Mouse (Mus musculus): ENCODE data around the gene Smyd4. TPM values are rescaled to one million over a fixed set of nuclear protein-coding genes. Genes with fewer than 3 reads are reported as not detected.
A peak's percentile ranks its signal among the peaks of the same experiment; 100 is the strongest.
"Not testable (repeated sequence)": the region's sequence is repeated elsewhere in the genome, so short reads cannot be mapped to it uniquely, and the experiment has no call there.

Smyd4 gene
- polyA plus RNA-seq, 1 experiment from 2014 or later: 14.4 TPM

- peak overlapping the region; percentile 90 for H3K4me3 ChIP-seq
- peaks cover 54% of the 10 kb centered on the region for H3K4me1 ChIP-seq
- H3K27me3 ChIP-seq: no peaks in the 10 kb centered on the region
- peak overlapping the region; percentile 82 for H3K4me2 ChIP-seq
- no peaks in the 10 kb centered on the region for H3K36me3 ChIP-seq
- H3K9me3 ChIP-seq: no peaks in the 10 kb centered on the region
- H3K9ac ChIP-seq: peak overlapping the region; percentile 85
- H3K27ac ChIP-seq: 0 out of 2 replicates have a peak overlapping the region, but pooled peaks have one; percentile 79
- 29% methylated on average over 10 of the region's 10 CpGs for WGBS
- no peak for ATAC-seq (ENCODE audit: borderline replicate concordance, extremely low read depth, low FRiP score, low TSS enrichment)
Observed at GRCm38 (mm10) chr11:75347188-75347585, 1.0 kb upstream of the Smyd4 start.

DNA sequence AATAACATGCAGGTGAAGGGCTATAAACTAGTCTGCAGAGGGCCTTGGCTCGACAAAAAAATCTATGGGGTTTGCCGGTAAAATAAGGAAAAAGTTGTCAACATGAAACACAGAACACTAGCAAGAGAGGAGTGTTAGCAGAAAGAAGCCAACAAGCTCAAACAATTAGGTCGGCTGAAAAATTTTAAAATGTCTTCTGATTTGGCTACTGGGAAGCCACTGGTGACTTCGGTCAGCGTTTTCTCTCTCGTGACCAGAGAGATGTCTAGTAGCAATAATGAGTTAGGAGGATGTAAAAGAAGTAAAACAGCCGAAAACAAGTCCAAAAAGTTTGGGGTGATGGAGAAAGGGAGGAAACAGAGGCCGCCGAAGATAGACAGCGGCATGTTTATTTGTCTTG lies 637 bp upstream of the Smyd4 start:
- no peak for ATAC-seq (ENCODE audit: borderline replicate concordance, extremely low read depth, low FRiP score, low TSS enrichment)
- no peaks in the 10 kb centered on the region for H3K9me3 ChIP-seq
- H3K4me1 ChIP-seq: peaks cover 54% of the 10 kb centered on the region
- H3K27ac ChIP-seq: peak overlapping the region; percentile 79
- no peaks in the 10 kb centered on the region for H3K36me3 ChIP-seq
- peak overlapping the region; percentile 90 for H3K4me3 ChIP-seq
- WGBS: under 1% methylated on average over 10 of the region's 10 CpGs
- H3K27me3 ChIP-seq: no peaks in the 10 kb centered on the region
- H3K4me2 ChIP-seq: peak overlapping the region; percentile 82
- H3K9ac ChIP-seq: peak overlapping the region; percentile 85

DNA sequence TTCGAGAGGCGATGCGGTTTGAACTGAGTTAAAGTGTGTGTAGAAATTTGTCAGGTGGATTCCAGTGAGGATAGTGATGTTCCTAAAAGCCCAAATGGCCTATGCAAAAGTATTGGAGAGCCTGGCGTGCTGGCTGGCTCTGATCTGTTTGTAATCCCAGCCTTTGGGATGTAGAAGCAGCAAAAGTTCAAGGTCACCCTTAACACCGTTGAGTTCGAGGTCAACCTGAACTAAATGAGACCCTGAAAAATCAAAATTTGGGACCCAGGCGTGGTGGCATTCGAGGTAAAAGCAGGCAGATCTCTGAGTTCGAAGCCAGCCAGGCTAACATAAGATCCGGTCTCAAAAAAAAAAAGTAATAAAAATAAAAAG lies 643 bp downstream of the Smyd4 start:
- H3K27ac ChIP-seq: peak overlapping the region; percentile 79
- no peaks in the 10 kb centered on the region for H3K9me3 ChIP-seq
- H3K4me1 ChIP-seq: peaks cover 42% of the 10 kb centered on the region
- ATAC-seq (ENCODE audit: borderline replicate concordance, extremely low read depth, low FRiP score, low TSS enrichment): no peak
- 28% methylated on average over 10 of the region's 10 CpGs for WGBS
- H3K27me3 ChIP-seq: no peaks in the 10 kb centered on the region
- H3K36me3 ChIP-seq: no peaks in the 10 kb centered on the region
- H3K9ac ChIP-seq: peak overlapping the region; percentile 85
- H3K4me2 ChIP-seq: peak overlapping the region; percentile 82
- peak overlapping the region; percentile 90 for H3K4me3 ChIP-seq

GRCm38 (mm10) chr11:75351225-75351624 lies 3.0 kb downstream of the Smyd4 start:
- Histone ChIP-seq H3K27ac (peak overlapping the region; percentile 0; the same call in 1 of the 2 replicates), H3K27me3 (no peaks in the 10 kb centered on the region), H3K9ac (no peak overlapping the region), H3K36me3 (no peaks in the 10 kb centered on the region), H3K4me3 (no peak overlapping the region), H3K4me2 (no peak overlapping the region), H3K9me3 (no peaks in the 10 kb centered on the region), H3K4me1 (peaks cover 26% of the 10 kb centered on the region)
- ATAC-seq (ENCODE audit: borderline replicate concordance, extremely low read depth, low FRiP score, low TSS enrichment): no peak

GRCm38 (mm10) chr11:75355475-75355874 lies 7.2 kb downstream of the Smyd4 start:
- Histone ChIP-seq H3K9ac (no peak overlapping the region), H3K27ac (no peak overlapping the region), H3K36me3 (no peaks in the 10 kb centered on the region), H3K27me3 (no peaks in the 10 kb centered on the region), H3K9me3 (no peaks in the 10 kb centered on the region), H3K4me1 (0 out of 2 replicates have a peak, but pooled peaks cover 5% of the 10 kb centered on the region), H3K4me2 (no peak overlapping the region), H3K4me3 (no peak overlapping the region)
- ATAC-seq (ENCODE audit: borderline replicate concordance, extremely low read depth, low FRiP score, low TSS enrichment): no peak
- 91% methylated on average over 1 of the region's 1 CpGs for WGBS

- no peak overlapping the region for H3K9ac ChIP-seq
- WGBS: 83% methylated on average over 1 of the region's 1 CpGs
- no peak overlapping the region for H3K4me2 ChIP-seq
- H3K36me3 ChIP-seq: no peaks in the 10 kb centered on the region
- H3K9me3 ChIP-seq: no peaks in the 10 kb centered on the region
- no peak overlapping the region for H3K4me3 ChIP-seq
- H3K27ac ChIP-seq: no peak overlapping the region
- H3K4me1 ChIP-seq: no peaks in the 10 kb centered on the region
- no peak for ATAC-seq (ENCODE audit: borderline replicate concordance, extremely low read depth, low FRiP score, low TSS enrichment)
- no peaks in the 10 kb centered on the region for H3K27me3 ChIP-seq
Observed at GRCm38 (mm10) chr11:75377125-75377524, 28.9 kb downstream of the Smyd4 start.

- H3K4me1 ChIP-seq; H3K36me3 ChIP-seq; ATAC-seq (ENCODE audit: borderline replicate concordance, extremely low read depth, low FRiP score, low TSS enrichment); H3K27ac ChIP-seq; H3K4me2 ChIP-seq; H3K9me3 ChIP-seq; H3K4me3 ChIP-seq; H3K27me3 ChIP-seq; H3K9ac ChIP-seq: not testable (repeated sequence)
- 90% methylated on average over 2 of the region's 2 CpGs for WGBS
Observed at GRCm38 (mm10) chr11:75378786-75379185, 30.6 kb downstream of the Smyd4 start.

DNA sequence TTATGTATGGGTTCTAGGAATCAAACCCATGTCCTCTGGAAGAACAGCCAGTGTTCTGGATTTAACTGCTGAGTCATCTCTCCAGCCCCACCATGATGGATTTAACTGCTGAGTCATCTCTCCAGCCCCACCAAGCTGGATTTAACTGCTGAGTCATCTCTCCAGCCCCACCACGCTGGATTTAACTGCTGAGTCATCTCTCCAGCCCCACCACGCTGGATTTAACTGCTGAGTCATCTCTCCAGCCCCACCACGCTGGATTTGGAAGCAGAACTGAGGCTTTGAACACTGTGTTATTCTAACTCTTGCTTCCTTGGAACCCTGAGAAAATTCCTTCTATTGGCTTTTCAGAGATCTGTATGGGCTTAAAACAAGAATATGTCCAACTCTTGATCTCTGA lies 35.3 kb downstream of the Smyd4 start:
- not testable (repeated sequence) for H3K4me1 ChIP-seq; H3K9me3 ChIP-seq; H3K9ac ChIP-seq; H3K4me3 ChIP-seq; H3K36me3 ChIP-seq; H3K27me3 ChIP-seq; H3K27ac ChIP-seq; H3K4me2 ChIP-seq; ATAC-seq (ENCODE audit: borderline replicate concordance, extremely low read depth, low FRiP score, low TSS enrichment)
- 43% methylated on average over 3 of the region's 3 CpGs for WGBS

GRCm38 (mm10) chr11:75395611-75396010 lies 47.4 kb downstream of the Smyd4 start:
- H3K27ac ChIP-seq: no peak overlapping the region

DNA sequence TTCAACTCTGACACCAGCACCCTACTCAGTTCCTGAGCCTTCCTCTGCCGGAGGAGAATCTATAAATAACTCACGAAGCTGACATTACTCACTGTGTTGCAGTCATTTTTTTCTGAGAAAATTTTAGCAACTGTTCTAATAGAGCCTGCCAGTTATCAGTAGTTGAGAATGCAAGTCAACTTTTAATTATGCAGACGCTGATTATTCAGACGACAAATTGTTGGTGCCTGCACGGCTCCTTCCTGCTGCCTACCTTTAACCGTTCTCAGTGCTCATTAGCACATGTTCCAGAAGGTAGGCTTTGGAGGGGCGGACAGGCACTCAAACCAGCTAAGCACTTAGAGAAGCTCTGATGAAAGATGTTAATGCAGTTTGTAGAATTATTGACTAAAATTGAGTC lies 49.2 kb downstream of the Smyd4 start:
- no peak overlapping the region for H3K27ac ChIP-seq
- no peak overlapping the region for H3K4me3 ChIP-seq
- H3K4me2 ChIP-seq: no peak overlapping the region
- ATAC-seq (ENCODE audit: borderline replicate concordance, extremely low read depth, low FRiP score, low TSS enrichment): no peak
- WGBS: 77% methylated on average over 7 of the region's 7 CpGs
- H3K9ac ChIP-seq: no peak overlapping the region
- peaks cover 2% of the 10 kb centered on the region; the same call in 1 of the 2 replicates for H3K4me1 ChIP-seq
- no peaks in the 10 kb centered on the region for H3K9me3 ChIP-seq
- no peaks in the 10 kb centered on the region for H3K36me3 ChIP-seq
- H3K27me3 ChIP-seq: no peaks in the 10 kb centered on the region

More at GRCm38 (mm10) chr11:75395611-75396010, 47.4 kb downstream of the Smyd4 start:
- H3K4me1 ChIP-seq: no peaks in the 10 kb centered on the region
- H3K4me2 ChIP-seq: no peak overlapping the region
- H3K36me3 ChIP-seq: no peaks in the 10 kb centered on the region
- WGBS: 82% methylated on average over 1 of the region's 1 CpGs
- H3K9me3 ChIP-seq: no peaks in the 10 kb centered on the region
- H3K27me3 ChIP-seq: no peaks in the 10 kb centered on the region
- no peak for ATAC-seq (ENCODE audit: borderline replicate concordance, extremely low read depth, low FRiP score, low TSS enrichment)
- no peak overlapping the region for H3K4me3 ChIP-seq
- no peak overlapping the region for H3K9ac ChIP-seq

GRCm38 (mm10) chr11:75399411-75399841 lies 51.2 kb downstream of the Smyd4 start:
- H3K36me3 ChIP-seq: no peaks in the 10 kb centered on the region
- no peak overlapping the region for H3K4me3 ChIP-seq
- 84% methylated on average over 11 of the region's 11 CpGs for WGBS
- H3K9ac ChIP-seq: no peak overlapping the region
- H3K4me1 ChIP-seq: peaks cover 3% of the 10 kb centered on the region; the same call in 1 of the 2 replicates
- H3K27ac ChIP-seq: no peak overlapping the region
- no peaks in the 10 kb centered on the region for H3K27me3 ChIP-seq
- H3K9me3 ChIP-seq: no peaks in the 10 kb centered on the region
- ATAC-seq (ENCODE audit: borderline replicate concordance, extremely low read depth, low FRiP score, low TSS enrichment): no peak
- no peak overlapping the region for H3K4me2 ChIP-seq

DNA sequence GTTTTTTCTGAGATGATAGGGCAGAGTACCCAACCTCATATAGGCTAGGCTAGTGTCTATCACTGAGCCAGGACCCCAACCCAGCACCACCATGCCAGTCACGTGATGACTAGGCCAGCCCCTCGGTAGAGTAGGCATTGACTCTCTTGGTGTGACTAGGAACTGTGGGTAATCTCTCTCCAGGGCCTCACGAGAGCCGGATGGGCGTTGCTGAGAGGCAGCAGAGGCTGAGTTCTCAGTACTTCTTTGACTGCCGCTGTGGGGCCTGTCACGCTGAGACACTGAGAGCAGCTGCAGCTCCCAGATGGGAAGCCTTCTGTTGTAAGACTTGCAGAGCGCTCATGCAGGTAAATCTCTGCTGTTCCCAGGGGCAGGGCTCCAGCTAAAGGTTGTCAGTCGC lies 51.9 kb downstream of the Smyd4 start:
- 77% methylated on average over 9 of the region's 9 CpGs for WGBS
- H3K9me3 ChIP-seq: no peaks in the 10 kb centered on the region
- peaks cover 3% of the 10 kb centered on the region; the same call in 1 of the 2 replicates for H3K4me1 ChIP-seq
- no peak overlapping the region for H3K4me2 ChIP-seq
- no peak overlapping the region for H3K4me3 ChIP-seq
- no peak for ATAC-seq (ENCODE audit: borderline replicate concordance, extremely low read depth, low FRiP score, low TSS enrichment)
- H3K36me3 ChIP-seq: no peaks in the 10 kb centered on the region
- H3K27ac ChIP-seq: no peak overlapping the region
- no peaks in the 10 kb centered on the region for H3K27me3 ChIP-seq
- no peak overlapping the region for H3K9ac ChIP-seq

DNA sequence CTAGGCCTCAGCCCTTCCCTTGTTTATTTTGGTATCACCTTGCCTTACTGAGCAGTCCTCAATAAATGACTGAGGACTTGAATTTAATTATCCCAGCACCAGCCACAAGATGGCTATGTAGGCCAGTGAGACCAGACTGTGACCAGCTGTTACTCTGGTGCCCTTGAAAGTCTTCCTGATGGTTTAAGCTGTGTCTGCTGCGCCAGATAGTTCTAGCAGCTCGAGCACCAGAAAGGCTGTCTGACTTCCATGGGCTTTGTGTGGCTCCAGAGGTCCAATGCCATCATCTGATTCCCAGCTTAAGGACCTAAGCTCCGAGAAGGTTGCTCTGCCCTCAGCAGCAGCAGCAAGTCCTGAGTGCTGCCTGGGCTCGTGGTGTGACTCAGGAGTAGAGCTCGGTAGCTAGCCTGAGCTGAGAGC lies 54.0 kb downstream of the Smyd4 start:
- Histone ChIP-seq H3K4me2 (no peak overlapping the region), H3K27me3 (no peaks in the 10 kb centered on the region), H3K36me3 (no peaks in the 10 kb centered on the region; the same call in 1 of the 2 replicates), H3K9me3 (no peaks in the 10 kb centered on the region), H3K9ac (no peak overlapping the region), H3K4me3 (no peak overlapping the region), H3K4me1 (peaks cover 3% of the 10 kb centered on the region; the same call in 1 of the 2 replicates), H3K27ac (no peak overlapping the region)
- WGBS: 55% methylated on average over 5 of the region's 5 CpGs
- peak; percentile 65; the same call in 1 of the 2 replicates for ATAC-seq (ENCODE audit: borderline replicate concordance, extremely low read depth, low FRiP score, low TSS enrichment)
